Mouse (Mus musculus): Measurements from ENCODE around the gene Lims1.

- TF ChIP-seq EP300 (IDR thresholded peaks at IDR 0.05; ENCODE audit: insufficient read depth, low read depth, low read length) (no peak), CTCF (IDR thresholded peaks at IDR 0.05) (no peak), POLR2A (IDR thresholded peaks at IDR 0.05; ENCODE audit: insufficient read depth, low read depth, low read length) (no peak)
These were observed 18.9 kb downstream of the Lims1 start for GRCm38 (mm10) chr10:58342199-58342598.
